Mouse (Mus musculus) bone marrow macrophage, adult 2 months (primary cell): ENCODE results near the gene Aqp9.

Source experiments
- CTCF ChIP-seq: IDR thresholded peaks from 2 replicates; pipeline ENCODE4 v1.5.1; 2012; ENCODE audit warnings: low read depth, mild to moderate bottlenecking, low read length, moderate library complexity
- POLR2A ChIP-seq: IDR thresholded peaks from 2 replicates; pipeline ENCODE4 v1.6.1; 2012; ENCODE audit warnings: mild to moderate bottlenecking, low read depth, low read length, borderline replicate concordance

DNA sequence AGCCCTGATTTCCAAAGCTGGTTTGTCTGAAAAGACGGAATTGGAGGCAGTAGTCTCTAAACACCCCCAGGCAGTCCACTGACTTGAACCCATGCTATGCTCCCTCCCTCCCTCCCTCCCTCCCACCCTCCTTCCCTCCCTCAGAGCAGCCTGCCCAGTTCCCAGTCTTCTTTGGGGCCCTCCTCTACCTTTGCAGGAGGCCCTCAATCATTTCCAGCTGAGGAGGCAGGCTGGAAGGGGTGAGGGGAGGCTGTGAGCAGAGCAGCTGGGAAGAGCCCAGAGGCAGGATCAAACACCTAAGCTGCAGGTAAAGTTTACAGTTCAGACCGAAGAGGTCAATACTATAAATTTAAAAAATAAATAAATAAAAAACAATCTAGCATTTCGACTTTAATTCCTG, 4.1 kb downstream of the Aqp9 start:
- TF ChIP-seq CTCF (no peak), POLR2A (no peak)
